Mouse (Mus musculus) lung, postnatal 36 days (tissue): ENCODE measurements at regions not wholly inside any gene's neighbourhood (a gene's known extent, or its start where the extent isn't known, plus 50 kb on each side); places are given as distances from the start of the nearest gene placed in this dataset.

ENCODE experiments used
- DNase-seq: peaks from one replicate; pipeline ENCODE4 v3.0.0; 2022; ENCODE audit warnings: mixed read lengths

DNA sequence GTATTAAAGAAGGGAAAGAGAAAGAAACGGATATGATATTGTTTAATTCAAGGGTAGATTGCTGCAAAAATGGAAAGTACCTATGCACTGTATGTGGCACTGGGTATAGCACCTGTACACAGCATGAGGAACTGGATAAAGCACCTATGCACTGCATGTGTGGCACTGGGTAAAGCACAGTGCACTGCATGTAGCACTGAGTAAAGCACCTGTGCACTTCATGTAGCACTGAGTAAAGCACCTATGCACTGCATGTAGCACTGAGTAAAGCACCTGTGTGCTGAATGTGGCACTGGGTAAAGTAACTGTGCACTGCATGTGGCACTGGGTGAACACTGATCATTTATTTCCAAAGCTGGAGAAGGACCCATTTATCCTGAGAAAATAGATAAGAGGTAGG lies 280.2 kb upstream of the Fam49a start:
- no peak for DNase-seq

DNA sequence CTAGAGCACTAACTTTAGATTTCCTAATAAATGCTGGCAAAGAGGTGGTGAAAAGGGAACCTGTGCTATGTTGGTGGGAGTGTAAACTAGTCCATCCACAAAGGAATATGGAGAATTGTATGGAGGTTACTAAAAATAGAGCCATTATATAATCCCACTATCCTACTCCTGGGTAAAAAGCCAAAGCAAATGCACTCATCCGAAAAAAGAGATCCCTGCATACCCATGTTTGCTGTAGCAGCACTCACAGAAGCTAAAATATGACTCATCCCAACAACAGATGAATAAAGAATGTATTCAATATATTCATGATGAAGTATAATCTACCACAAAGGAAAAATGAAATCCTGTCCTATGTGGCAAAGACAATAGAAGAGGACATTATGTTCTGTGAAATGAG lies 268.4 kb upstream of the Fam49a start:
- DNase-seq: no peak

GRCm38 (mm10) chr12:11999199-11999598 lies 262.7 kb upstream of the Fam49a start:
- no peak for DNase-seq

GRCm38 (mm10) chr12:12002414-12002813 lies 259.5 kb upstream of the Fam49a start:
- DNase-seq: no peak

DNA sequence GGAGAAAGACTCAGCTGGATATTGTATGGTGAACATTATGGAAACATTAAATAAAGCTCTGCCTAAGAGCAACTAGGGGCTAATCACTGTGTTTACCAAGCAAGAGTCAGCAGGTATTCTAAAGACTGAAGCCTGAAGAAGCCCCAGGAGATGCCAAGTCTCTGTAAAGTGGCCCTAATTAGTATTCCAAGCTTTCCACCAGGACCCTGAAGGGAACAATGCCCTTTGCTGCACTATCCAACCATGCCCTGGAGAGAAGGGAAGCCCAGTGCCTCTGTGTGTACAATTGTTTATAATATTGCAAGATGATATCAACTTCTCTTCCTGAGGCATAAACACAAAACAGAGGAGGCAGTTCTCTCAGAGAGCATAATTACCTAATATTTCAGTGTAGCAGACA lies 251.3 kb upstream of the Fam49a start:
- DNase-seq: peak; percentile 17

- DNase-seq: no peak
Measured at GRCm38 (mm10) chr12:12023819-12024470, 238.0 kb upstream of the Fam49a start.

- peak; percentile 51 for DNase-seq
Measured at GRCm38 (mm10) chr12:12030039-12030550, 231.8 kb upstream of the Fam49a start.

DNA sequence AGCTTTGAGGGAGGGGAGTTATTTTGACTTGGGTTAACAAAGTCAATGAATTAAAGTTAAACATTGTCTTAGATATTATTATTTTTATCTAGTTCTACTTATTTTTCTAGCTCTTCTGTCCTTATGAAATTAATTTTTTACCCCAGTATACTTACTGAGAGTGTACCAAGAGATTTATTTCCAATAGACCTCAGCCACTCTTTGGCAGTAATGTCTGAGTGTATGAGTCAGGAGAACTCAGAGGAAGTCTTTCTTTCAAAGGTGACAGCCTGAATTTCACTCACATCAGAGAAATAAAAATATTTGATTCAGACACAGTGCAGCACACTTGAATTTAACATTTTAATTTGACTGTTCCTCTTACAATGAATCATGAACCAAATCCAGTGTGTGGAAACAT lies 227.4 kb upstream of the Fam49a start:
- DNase-seq: no peak

DNA sequence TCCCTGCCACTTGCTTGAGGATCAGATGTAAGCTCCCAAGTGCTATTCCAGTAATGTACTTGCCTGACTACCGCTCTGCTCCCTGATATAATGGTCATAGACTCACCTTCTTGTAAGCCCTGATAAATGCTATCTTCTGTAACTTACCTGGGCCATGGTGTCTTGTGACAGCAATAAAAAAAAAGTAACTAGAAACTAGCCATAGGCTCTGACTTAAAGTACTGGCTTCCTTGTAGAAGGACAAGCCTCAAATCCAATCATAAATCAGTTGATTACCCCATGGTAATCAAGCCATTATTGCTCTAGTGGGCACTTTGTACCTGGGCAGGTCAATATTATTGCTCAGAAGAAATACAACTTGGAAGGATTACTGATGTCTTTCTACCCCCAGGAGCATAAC lies 222.7 kb upstream of the Fam49a start:
- no peak for DNase-seq

DNA sequence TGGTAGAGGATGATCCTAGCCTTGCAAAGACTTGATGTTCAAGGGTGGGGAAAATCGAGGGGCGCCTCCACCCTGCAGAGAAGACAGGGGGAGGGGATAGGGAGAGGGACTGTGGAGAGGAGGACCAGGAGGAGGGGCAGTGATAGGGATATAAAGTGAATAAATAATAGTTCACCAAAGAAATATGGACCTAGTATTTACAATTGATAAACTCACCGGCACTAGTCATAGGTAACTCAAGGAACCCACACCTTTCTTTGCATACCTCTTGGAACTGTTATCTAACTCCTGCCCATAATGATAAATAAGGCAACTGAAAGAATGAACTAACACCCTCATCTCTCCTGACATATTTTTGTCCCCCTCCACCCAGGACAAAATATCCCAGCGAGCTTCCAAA lies 199.7 kb upstream of the Fam49a start:
- no peak for DNase-seq

DNA sequence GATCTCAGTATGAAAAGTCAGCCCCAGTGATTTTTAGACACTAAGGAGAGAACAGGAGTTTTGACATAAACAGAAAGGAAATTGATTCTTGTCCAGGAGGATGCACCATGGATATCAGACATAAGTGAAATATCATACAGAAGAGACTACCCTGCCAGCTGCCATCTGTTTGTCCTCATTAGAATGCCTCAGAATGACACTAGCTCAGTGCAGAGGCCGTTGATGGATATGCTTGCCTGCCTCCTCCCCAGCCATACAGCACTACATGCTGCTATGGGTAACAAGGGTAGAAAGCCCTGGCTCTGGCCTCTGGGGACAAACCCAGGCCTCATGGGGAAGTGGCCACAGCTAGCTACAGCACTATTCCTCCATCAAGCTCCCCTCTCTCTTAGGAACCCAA lies 198.0 kb upstream of the Fam49a start:
- no peak for DNase-seq

DNA sequence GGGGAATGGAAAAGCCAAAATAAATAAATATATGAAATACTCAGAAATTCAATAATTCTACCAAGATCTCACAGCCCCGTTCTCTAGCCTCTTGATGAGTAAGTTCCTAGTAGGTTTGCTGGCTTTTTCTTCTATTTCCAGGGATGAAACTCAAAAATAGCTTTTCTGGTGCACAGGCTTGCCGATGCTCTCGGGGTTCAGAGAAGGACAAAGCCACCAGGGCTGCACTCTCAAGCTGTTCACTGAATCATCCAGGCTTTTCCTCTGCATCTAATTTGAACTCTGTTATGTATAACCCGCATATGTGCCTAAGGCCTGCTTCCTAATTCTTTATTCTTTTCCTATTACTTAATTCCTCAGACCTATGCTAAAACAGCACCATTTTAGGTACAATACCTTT lies 197.5 kb upstream of the Fam49a start:
- DNase-seq: no peak

- DNase-seq: no peak
Measured at GRCm38 (mm10) chr12:12088338-12088737, 173.6 kb upstream of the Fam49a start.
